Mouse (Mus musculus): Measurements from ENCODE around the gene Gbf1.
A peak's percentile ranks its signal among the peaks of the same experiment; 100 is the strongest.
"Not testable (repeated sequence)": the region's sequence is repeated elsewhere in the genome, so short reads cannot be mapped to it uniquely, and the experiment has no call there.

Gene Gbf1

DNA sequence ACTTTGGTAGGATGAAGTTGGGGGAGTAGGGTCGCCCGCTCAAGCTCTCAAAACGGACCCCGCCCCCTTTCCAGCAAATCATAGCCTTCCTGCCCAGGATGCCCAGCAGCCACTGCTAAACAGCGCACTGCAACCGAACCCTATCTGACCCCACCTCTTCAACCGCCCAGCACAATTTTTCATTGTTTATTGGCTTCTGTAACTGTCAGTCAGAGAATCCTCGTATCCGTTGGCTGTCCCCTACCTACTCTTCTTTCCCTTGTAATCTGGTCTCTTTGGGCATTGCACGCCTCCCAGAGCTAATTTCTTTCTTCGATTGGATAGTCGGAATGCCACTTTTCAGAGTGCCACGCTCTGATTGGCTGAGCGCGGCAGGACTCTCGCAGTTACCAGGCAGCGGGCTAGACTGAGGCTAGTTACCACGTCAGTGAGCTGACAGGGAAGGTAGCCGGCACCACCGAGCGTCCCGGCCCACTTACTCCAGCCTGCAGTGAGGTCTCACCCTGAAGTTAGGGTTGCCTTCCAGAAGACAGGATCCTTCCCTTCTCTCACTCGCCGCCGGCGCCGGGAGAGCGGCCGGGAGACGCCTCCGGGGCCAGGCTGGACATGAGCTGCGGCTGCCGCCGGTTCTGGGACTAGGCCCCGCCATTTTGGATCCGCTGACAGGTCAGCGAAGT, at the start of gene Gbf1:
TSS of gene Gbf1 (plus strand) at position 383 of the 677 bp plus-strand sequence.
- DNase-seq (ENCODE audit: low spot score) = peak; percentile 98

DNA sequence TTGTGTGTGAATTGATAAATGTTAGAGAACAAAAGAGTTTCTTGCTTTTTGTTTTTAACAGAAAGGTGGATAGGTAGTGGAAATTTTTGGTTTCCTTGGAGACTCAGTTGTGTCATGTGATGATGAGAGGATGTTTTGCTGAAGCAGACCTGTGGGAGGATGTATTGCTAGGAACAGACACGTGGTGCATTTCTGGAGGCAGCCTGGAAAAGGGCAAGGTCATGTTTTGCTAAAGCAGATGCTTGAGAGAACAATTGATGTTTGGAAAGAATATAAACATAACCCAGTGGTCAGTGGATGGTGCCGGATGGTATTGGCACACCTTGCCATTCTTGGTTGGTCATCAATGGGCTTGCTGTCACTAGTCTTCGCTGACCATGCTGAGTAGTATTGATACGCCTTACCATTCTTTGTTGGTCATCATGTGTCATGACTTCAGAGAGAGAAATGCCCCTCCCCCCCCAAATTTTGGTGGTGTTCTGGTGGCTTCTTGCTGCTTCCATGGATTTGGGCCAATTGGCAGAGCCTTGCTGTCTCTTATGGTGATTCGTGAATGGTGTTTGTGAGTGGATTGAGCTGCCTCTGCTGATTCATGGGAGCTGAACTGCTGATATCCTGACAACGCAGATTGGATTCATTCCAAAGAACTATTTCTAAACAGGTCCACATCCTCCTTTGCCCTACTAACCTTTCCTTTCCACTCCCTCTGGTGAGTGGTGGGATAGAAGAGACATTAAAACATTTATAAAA, 48.7 kb upstream of the Gbf1 start:
- DNase-seq (ENCODE audit: low spot score) = no peak

DNA sequence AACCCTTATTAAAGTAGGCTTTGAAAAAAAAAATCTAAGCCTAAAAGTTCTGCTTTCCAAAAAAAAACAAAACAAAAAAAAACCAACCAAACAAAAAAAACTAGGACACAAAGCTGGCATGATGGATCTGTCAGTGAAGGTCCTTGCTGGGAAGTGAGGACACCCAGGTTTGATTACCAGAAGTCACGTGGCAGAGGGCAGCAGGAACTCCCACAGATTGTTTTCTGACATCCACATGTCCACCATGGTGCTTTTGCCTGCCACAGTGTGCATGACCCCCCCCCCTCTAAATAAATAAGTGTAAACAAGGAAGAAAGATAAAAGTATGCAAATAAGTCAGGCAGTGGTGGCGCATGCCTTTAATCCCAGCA, 48.1 kb upstream of the Gbf1 start:
- no peak for DNase-seq (ENCODE audit: low spot score)

DNA sequence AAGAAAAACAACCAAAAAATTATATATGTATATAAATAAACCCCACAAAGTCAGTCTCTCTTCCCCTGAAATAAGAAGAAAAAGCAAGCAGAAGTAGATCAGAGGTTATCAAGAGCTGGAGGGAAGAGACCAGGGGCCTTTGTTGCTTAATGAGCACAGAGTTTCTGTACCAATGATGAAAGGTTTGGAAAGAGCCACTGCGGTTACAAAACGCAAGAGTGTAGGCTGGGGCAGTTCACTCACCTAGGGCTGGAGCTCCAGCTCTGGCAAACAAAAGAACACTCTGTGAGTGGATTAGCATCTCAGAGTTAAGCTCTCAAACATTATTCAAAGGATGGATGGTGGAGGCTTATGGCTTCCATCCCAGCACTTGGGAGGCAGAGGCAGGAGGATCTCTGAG, 42.1 kb upstream of the Gbf1 start:
- DNase-seq (ENCODE audit: low spot score) = no peak

DNA sequence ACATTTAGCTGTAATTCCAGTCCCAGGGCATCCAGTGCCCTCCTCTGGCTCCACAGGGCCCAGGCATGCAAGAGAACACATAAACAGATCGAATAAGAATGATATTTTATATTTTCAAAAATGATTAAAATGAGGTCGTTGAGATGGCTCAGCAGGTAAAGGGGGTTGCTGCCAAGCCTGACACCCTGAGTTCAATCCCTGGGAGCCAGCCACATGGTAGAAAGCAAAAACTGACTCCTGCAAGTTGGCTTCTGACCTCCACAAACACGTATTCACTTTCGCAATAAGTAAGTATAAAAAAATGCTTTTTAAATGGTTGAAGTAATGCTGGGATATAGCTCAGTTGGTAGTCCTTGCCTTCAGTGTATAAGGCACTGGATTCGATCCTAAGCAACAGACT, 41.5 kb upstream of the Gbf1 start:
- DNase-seq (ENCODE audit: low spot score) = no peak

DNA sequence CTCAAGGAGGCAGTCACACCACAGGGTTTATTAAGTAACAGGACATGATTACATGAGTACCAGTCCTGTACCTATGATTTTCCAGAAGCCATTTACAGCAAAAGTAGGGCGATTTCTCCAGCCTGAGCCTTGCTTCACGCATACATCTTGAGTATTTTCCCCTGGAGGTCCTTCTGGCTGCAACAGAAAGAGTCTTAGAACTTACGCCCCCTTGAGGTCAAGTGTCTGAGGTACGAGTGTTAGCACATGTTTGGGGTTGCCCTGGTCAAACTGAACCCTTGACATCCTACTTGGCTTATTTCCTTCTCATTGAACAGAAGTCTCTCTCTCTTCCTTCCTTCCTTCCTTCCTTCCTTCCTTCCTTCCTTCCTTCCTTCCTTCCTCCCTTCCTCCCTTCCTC, 37.7 kb upstream of the Gbf1 start:
- no peak for DNase-seq (ENCODE audit: low spot score)

DNA sequence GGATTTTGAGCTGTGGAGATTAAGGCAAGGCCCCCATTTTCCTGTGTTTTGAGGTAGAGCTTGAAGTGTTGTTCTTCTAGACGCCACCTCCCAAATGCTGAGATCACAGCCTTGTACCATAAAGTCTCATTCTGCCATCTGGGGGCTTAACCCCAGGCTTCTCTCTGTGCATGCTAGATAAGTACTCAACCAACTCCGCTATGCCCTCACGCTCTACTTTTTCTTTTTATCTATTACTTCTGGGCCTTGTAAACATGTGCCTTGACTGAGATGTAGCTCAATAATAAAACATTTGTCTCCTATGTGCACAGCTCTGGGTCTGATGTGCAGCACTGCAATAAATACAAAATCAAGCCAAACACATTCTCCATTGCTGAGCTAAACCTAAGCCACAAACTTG, 32.9 kb upstream of the Gbf1 start:
- no peak for DNase-seq (ENCODE audit: low spot score)

DNA sequence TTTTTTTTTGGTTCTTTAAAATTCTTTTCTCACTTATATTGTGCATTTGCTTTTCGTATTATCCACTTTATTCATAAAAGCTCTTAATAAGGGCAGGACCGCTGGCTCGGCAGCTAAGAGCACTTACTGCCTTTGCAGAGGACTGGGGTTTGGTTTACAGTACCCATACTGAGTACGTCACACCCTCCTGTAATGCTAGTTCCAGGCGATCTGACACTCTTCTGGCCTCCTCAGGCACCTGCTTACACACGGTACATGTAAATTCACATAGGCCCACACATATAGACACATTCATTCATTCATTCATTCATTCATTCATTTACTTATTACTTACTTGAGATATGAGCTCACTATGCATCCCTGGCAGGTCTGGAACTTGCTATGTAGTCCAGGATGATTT, 31.4 kb upstream of the Gbf1 start:
- no peak for DNase-seq (ENCODE audit: low spot score)

DNA sequence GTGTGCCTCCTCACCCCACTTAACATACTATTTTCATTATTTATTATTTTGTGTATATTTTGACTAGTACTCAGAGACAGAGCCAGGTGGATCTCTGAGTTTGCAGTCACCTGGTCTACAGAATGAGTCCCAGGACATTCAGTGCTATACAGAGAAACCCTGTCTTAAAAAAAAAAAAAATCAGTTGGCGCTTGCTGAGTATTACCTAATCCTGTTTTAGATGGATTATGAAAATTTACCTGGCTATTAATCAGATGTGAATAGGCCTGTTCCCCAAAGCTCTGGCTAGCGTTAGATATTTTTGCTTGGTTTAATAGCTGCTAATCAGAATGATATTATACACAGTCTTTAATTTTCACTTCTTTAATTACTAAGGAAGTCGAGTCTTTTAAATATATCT, 28.4 kb upstream of the Gbf1 start:
- DNase-seq (ENCODE audit: low spot score) = no peak

DNA sequence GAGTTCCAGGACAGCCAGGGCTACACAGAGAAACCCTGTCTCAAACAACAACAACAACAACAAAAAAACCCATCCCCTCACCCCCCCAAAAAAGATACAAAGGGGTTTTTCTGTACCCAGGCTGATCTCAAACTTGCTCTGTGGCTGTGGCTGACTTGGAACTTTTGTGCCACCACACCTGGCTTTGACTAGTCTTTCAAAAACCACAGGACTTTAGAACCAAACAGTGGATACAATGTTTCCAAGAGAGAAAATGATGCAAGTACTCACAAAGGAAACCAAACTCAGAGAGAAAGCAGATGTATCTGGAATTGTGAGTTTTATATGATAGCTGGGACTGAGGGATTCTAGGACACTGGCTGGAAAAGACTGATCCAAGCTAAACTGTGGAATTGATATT, 27.7 kb upstream of the Gbf1 start:
- DNase-seq (ENCODE audit: low spot score) = no peak

DNA sequence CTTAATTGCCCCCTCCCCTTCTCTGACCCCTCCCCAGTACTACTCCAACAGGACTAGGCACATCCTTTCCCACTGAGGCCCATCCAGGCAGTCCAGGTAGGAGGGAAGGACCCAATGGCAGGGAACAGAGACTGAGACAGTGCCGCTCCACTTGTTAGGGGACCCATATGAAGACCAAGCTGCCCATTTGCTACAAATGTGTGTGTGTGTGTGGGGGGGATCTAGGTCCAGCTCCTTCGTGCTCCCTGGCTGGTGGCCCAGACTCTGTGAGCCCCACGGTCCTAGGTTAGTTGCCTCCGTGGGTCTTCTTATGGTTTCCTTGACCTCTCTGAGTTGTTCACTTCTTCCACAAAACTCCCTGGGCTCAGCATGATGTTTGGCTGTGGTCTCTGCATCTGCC, 26.0 kb upstream of the Gbf1 start:
- no peak for DNase-seq (ENCODE audit: low spot score)

DNA sequence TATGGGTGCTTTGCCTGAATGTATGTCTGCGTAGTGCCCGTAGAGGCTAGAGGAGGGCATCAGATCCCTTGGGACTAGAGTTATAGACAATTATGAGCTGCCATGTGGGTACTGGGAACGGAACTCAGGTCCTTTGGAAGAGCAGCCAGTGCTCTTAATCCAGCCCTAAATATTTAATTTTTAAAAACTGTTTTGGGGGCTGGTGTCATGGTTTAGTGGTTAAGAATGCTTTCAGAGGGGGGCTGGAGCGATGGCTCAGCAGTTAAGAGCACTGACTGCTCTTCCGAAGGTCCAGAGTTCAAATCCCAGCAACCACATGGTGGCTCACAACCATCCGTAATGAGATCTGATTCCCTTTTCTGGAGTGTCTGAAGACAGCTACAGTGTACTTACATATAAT, 22.6 kb upstream of the Gbf1 start:
- not testable (repeated sequence) for DNase-seq (ENCODE audit: low spot score)

DNA sequence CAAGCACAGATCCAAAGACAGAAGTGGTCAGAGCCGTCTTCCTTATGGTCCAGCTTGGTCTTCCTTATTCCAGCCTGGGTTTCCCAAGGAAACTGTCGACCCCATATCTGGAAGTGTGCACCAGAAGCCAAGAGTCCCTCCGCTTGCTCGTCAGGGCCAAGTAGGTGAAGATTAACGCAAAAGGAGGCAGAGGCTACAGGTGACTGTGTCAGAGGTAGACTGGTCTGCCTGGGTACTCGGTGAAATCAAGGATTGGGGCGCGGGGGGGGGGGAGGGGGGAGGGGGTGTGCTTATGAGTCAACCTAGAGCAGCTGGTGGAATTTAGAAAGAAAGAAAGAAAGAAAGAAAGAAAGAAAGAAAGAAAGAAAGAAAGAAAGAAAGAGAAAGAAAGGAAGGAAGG, 21.0 kb upstream of the Gbf1 start:
- DNase-seq (ENCODE audit: low spot score) = no peak

DNA sequence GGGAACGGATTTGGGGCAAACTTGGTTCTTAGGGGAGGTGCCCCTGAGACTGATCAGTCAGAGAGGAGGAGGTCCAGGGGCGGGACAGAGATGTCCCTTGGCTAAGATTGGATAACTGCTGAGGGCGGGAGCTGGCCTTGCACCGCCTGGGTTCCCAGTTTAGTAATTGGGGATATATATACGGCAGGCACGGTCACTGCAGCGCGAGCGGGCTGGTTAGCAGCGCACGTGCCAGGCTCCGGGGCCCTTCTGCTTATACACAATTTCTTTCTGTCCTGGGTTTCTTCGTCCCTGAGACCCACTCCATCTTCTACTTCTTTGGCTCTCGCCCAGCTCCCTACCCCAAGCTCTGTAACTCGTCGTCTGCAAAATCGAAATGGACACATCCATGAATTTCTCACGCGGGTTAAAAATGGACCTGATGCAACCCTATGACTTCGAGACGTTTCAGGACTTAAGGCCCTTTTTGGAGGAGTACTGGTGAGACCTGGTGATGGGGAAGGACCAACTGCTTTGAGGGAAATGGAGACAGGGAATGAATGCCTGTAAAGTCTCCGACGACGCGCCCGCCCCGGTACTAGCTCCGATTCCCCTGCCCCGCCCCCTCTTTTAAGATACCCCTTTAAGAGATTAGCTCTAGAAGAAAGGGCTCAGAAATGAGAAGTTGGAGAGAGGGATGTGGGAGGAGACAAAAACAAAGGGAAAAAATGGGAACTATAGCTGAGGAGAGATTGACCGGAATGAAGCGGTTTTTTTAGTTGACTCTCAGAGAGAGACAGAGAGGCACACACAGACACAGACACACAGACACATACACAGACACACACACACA, 20.4 kb upstream of the Gbf1 start, which contains the start of gene Elovl3:
TSS of gene Elovl3 (plus strand) at position 204 of the 832 bp plus-strand sequence.
- DNase-seq (ENCODE audit: low spot score) = peak; percentile 56

DNA sequence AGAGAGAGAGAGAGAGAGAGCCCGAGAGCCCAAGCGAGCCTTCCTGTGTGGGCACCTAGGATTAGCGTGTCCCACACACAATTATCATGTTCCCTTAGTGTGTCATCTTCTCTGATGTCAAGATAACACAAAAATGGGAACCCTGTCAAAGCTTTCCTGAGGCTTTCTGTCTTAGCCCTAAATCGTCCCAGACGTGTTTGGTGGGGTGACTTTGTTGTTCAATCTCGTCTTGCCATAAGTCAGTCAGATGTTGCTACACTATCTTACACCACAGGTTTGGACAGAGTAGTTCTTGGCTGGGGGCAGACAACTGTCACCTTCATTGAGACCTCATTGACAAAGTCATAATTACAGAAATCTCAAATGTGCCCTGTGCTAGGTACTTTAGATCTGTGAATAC, 19.7 kb upstream of the Gbf1 start:
- DNase-seq (ENCODE audit: low spot score) = no peak

DNA sequence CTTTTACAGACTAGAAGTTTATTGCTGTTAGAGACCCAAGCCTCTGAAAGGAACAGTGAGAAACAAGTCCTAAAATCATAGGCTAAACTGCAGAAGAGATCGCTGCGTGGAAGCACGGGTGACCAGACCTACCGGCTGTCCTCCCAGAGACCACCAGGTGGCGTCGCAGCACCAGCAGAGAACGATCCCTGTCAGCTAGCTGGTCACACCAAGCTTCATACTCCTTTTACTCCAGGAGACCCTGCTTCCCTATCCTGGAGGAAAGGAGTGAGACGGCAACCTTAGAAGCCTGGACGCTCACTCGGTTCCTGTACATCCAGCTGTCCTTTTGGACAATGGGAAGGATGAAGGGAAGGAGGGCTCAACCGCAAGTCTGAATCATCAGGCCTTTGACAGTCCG, 17.0 kb upstream of the Gbf1 start:
- peak; percentile 96 for DNase-seq (ENCODE audit: low spot score)

DNA sequence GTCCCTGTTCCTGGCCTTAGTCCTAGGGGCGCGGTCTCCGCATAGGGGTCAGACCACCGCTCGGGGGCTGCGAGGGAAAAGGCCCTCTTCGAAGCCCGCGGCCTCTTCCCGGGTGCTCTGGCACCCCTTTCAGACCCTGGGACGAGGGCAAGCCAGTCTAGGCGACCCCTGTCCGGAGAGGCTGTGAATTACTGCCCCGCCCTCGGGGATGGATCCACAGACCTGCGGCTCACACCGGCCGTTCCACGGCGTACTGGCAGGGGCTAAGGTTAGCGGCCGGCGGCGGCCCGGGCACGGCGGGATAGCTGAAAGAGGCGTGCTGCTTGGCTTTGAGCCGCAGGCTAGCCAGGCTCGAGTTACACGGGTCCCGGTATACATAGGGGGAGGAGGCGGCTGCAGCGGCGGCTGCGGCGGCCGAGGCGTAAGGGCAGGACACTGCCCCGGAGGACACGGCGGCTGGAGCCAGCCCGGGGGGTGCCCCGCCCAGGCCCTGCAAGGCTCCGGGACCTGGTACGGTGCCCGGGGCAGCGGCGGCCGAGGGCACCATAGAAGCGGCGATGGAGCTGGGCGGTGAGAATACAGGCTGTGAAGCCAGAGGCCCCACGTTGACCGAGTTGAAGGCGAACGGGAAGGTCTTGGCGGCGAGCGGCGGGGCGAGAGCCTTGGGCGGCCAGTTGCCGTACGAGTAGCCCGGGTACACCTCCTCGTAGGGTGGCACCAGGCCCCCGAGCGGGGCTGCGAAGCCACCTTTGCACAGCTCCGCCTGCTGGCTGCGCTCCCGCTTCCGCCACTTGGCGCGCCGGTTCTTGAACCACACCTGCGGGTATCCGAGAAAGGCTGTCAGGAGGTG, 16.3 kb upstream of the Gbf1 start:
- DNase-seq (ENCODE audit: low spot score) = peak; percentile 71

DNA sequence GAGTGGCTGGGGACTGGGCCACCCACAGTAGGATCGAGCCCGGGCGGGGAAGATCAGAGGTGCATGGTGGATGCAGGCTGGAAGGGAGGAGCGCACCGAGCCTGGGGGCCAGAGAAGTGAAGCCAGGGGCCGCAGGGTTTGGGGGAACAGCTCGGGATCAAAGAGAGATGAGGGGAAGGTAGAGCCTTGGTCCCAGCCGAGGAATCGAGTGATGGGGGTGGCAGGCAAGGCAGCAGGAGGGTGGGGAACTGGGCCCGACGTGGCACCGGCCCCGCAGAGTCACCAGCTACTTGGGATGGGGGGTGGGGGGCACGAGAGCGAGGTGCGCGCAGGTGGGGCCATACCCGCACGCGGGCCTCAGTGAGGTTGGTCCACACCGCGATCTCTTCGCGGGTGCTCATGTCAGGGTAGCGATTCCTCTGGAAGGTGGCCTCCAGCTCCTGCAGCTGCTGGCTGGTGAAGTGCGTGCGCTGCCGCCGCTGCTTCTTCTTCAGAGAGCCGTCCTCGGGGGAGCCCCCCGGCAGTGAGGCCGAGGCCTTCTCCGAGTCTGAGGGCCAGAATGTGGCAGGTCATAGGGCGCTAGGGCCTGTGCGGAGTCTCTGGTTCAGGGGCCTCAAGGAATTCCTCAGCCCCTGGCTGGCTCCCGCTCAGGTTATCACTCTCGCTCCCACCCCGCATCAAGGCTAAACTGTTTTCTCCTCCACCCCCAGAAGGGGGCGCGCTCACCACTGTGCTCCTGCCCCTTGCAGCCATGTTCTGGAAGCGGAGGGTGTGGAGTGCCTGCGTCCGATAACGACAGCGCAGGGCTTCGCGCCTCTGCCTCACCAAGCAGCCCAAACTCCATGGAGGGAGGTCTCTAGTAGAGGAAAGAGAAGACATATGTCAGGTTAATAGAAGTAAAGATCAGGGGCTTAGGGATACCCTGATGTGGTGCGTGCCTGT, 15.4 kb upstream of the Gbf1 start:
- DNase-seq (ENCODE audit: low spot score) = peak; percentile 82

DNA sequence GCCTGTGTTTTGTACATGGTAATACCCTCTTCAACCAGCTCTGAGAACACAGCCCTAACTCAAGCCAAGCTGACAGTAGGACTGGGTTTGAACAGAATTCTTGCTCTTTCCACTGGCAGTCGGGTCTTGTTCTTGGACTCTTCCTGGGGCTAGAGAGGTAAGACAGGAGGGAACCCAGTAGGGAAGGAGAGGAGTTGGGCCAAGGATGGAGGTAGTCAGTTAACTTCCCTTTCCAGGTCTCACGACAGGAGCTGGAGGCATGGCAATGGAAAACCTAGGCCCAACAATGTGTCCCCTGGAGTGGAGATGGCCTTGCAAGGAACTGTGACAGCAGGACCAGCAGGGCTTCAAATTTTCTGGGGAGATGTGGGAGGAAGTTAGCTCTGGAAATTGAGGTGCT, 12.0 kb upstream of the Gbf1 start:
- no peak for DNase-seq (ENCODE audit: low spot score)

DNA sequence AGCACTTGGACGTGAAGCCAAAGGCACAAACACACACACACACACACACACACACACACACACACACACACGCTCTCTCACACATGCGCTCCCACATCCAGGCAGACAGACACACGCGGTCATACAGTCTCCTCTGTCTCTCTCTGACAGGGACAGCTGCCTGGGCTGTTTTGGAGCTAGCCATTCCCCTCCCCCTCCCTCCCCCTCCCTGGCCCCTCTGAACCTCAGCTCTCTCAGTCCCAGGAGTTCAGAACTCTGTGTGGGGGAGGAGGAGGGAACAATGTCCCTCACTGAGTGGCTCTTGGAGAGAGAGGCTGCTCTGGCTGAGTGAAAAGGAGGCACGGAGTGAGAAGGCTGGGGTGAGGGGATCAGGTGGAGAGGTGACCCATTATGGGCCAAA, 11.2 kb upstream of the Gbf1 start:
- DNase-seq (ENCODE audit: low spot score) = peak; percentile 49
